Mouse (Mus musculus) kidney, postnatal 0 days (tissue): Measurements from ENCODE around the gene Aoc2. TPM values are rescaled to one million over a fixed set of nuclear protein-coding genes. Genes with fewer than 3 reads are reported as not detected.

Source experiments
- ATAC-seq: fragments of 200-750 bp; cut with Nextera tagmentation; replicated peaks from 2 replicates; pipeline ENCODE4 v1.8.0; 2017; ENCODE audit warnings: low read depth, moderate number of reproducible peaks, moderate TSS enrichment, moderate library complexity; ENCODE audit not compliant: low FRiP score
- DNase-seq: peaks from one replicate; pipeline ENCODE4 v3.0.0-alpha.2; 2016; ENCODE audit warnings: low spot score
- H3K27ac ChIP-seq: fragments of 300-500 bp; sonication (generic); 2 replicates; pipeline ENCODE4 v1.5.1; 2014; ENCODE audit warnings: mild to moderate bottlenecking
- H3K27me3 ChIP-seq: fragments of 300-500 bp; sonication (generic); 2 replicates; pipeline ENCODE4 v1.6.1; 2014; ENCODE audit warnings: low read length, mixed read lengths; ENCODE audit not compliant: insufficient read depth
- H3K36me3 ChIP-seq: fragments of 300-500 bp; sonication (generic); 2 replicates; pipeline ENCODE4 v1.6.1; 2014; ENCODE audit warnings: low read length, mixed read lengths; ENCODE audit not compliant: insufficient read depth
- H3K4me1 ChIP-seq: fragments of 300-500 bp; sonication (generic); replicated peaks from 2 replicates; pipeline ENCODE4 v1.6.1; 2014; ENCODE audit warnings: antibody characterized with exemption, low read length, mixed read lengths; ENCODE audit not compliant: insufficient read depth
- H3K4me2 ChIP-seq: fragments of 300-500 bp; sonication (generic); 2 replicates; pipeline ENCODE4 v1.6.1; 2014; ENCODE audit warnings: mild to moderate bottlenecking, low read length, moderate library complexity, mixed read lengths
- H3K4me3 ChIP-seq: fragments of 300-500 bp; sonication (generic); replicated peaks from 2 replicates; pipeline ENCODE4 v1.5.1; 2014; ENCODE audit warnings: low read depth, low read length
- H3K9ac ChIP-seq: fragments of 300-500 bp; sonication (generic); 2 replicates; pipeline ENCODE4 v1.6.1; 2014; ENCODE audit warnings: low read depth, low read length
- H3K9me3 ChIP-seq: fragments of 300-500 bp; sonication (generic); replicated peaks from 2 replicates; pipeline ENCODE4 v1.6.1; 2016; ENCODE audit warnings: low read length, inconsistent platforms, mixed read lengths
- CTCF ChIP-seq: IDR thresholded peaks from 2 replicates; pipeline ENCODE4 v1.5.1; 2016; ENCODE audit warnings: antibody characterized with exemption, low read depth, mild to moderate bottlenecking, moderate library complexity
- WGBS: fragments of 180-500 bp; shearing (Covaris S2); extraction: QIAGEN DNeasy Blood & Tissue Kit; methylation state at CpG from one replicate; pipeline ENCODE4 v1.1.7; 2014; 5-methylcytosine and 5-hydroxymethylcytosine counted together
- polyA plus RNA-seq: library from polyadenylated mRNA; unstranded; fragments of >200 nt; fragmentation: Nextera tagmentation; extraction: Ambion mirVana; gene quantifications from 2 replicates; pipeline ENCODE4 v1.2.1, GENCODE M21; 2015

Gene Aoc2
- polyA plus RNA-seq, 1 experiment from 2014 or later = 0.58 TPM

GRCm38 (mm10) chr11:101349216-101349615, 24.4 kb downstream of the Aoc2 start:
- no peak overlapping the region for H3K9ac ChIP-seq
- 87% methylated on average over 3 of the region's 3 CpGs for WGBS
- no peak overlapping the region for H3K27ac ChIP-seq
- DNase-seq (no peak), ATAC-seq (no peak)
- no peaks in the 10 kb centered on the region for H3K9me3 ChIP-seq
- no peak for TF ChIP-seq CTCF
- no peak overlapping the region for H3K4me3 ChIP-seq
- H3K27me3 ChIP-seq = no peaks in the 10 kb centered on the region
- no peak overlapping the region for H3K4me2 ChIP-seq
- H3K36me3 ChIP-seq = no peaks in the 10 kb centered on the region
- H3K4me1 ChIP-seq = 0 out of 2 replicates have a peak, but pooled peaks cover 3% of the 10 kb centered on the region

DNA sequence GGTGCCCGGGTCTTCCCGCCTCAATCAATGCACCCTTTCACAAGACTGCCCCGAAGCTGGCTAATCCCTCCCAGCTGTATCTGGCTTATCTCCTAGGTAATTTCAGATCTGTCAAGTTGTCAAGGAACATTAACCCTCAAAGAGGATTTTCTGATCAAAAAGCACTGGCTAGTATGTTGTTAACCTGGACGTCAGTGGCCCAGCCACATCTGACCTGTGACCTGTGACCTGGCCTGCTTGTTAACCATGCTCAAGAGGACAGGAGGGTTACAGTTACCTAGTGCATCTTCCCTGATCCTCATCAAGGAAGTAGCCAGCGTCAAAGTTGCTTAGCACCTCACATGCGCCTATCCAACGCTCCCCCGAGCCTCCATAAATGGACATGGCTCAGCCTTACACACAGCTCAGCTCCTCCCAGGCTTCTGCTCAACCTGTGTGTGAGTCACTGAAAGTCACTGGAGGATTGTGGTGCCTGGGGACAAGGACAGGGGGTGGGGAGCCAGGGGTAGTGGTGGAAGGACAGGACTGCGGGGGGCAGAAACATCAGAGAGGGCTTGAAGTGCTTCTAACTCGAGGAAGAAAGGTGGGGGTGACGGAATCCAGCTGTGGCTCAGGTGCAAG, 26.3 kb downstream of the Aoc2 start:
- no peak for TF ChIP-seq CTCF

GRCm38 (mm10) chr11:101351721-101352111, 26.9 kb downstream of the Aoc2 start:
- Histone ChIP-seq H3K27me3 (no peaks in the 10 kb centered on the region), H3K4me2 (no peak overlapping the region), H3K4me3 (no peak overlapping the region), H3K9ac (no peak overlapping the region), H3K9me3 (no peaks in the 10 kb centered on the region), H3K36me3 (no peaks in the 10 kb centered on the region), H3K27ac (no peak overlapping the region), H3K4me1 (0 out of 2 replicates have a peak, but pooled peaks cover 3% of the 10 kb centered on the region)
- ATAC-seq = peak; percentile 47; the same call in 1 of the 2 replicates
- no peak for TF ChIP-seq CTCF
- no peak for DNase-seq
- 47% methylated on average over 3 of the region's 3 CpGs for WGBS

More for the DNA sequence above, 26.3 kb downstream of the Aoc2 start:
- 0 out of 2 replicates have a peak, but pooled peaks cover 3% of the 10 kb centered on the region for H3K4me1 ChIP-seq
- H3K4me2 ChIP-seq = no peak overlapping the region
- no peaks in the 10 kb centered on the region for H3K36me3 ChIP-seq
- 56% methylated on average over 11 of the region's 11 CpGs for WGBS
- H3K4me3 ChIP-seq = no peak overlapping the region
- no peaks in the 10 kb centered on the region for H3K27me3 ChIP-seq
- DNase-seq (no peak), ATAC-seq (peak; percentile 71; the same call in 1 of the 2 replicates)
- H3K9me3 ChIP-seq = no peaks in the 10 kb centered on the region
- 0 out of 2 replicates have a peak overlapping the region, but pooled peaks have one; percentile 10 for H3K27ac ChIP-seq
- H3K9ac ChIP-seq = no peak overlapping the region

DNA sequence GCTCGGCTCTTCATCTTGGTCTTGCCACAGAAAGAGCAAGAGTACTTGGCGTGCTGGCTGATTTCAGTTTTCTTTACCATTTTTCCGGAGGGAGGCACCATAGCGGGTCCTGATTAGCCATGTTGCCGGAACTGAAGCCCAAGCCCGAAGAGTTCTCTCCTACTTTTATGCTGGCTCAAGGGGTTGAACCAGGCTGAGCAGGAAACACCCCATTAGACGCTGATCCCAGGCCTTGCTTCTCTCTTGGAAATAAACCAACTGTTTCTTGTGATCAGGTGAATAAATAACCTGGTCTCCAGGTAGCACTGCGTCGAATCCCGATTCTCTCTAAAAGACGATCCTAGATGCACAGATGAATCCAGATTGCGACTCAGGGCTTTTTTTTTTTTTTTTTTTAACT, 28.6 kb downstream of the Aoc2 start:
- Histone ChIP-seq H3K9me3 (no peaks in the 10 kb centered on the region), H3K27ac (no peak overlapping the region; the same call in 1 of the 2 replicates), H3K4me1 (0 out of 2 replicates have a peak, but pooled peaks cover 3% of the 10 kb centered on the region), H3K36me3 (no peaks in the 10 kb centered on the region), H3K4me2 (no peak overlapping the region), H3K4me3 (no peak overlapping the region), H3K9ac (no peak overlapping the region), H3K27me3 (no peaks in the 10 kb centered on the region)
- WGBS = 76% methylated on average over 12 of the region's 12 CpGs
- ATAC-seq = no peak
- TF ChIP-seq CTCF = no peak
- DNase-seq = no peak

- Histone ChIP-seq H3K9ac (no peak overlapping the region), H3K27me3 (no peaks in the 10 kb centered on the region), H3K27ac (no peak overlapping the region), H3K36me3 (no peaks in the 10 kb centered on the region), H3K4me1 (0 out of 2 replicates have a peak, but pooled peaks cover 3% of the 10 kb centered on the region), H3K4me3 (no peak overlapping the region), H3K4me2 (no peak overlapping the region), H3K9me3 (no peaks in the 10 kb centered on the region)
- 87% methylated on average over 5 of the region's 5 CpGs for WGBS
- ATAC-seq (no peak), DNase-seq (no peak)
- TF ChIP-seq CTCF = peak; percentile 51
These were observed 29.7 kb downstream of the Aoc2 start for GRCm38 (mm10) chr11:101354438-101355010.

DNA sequence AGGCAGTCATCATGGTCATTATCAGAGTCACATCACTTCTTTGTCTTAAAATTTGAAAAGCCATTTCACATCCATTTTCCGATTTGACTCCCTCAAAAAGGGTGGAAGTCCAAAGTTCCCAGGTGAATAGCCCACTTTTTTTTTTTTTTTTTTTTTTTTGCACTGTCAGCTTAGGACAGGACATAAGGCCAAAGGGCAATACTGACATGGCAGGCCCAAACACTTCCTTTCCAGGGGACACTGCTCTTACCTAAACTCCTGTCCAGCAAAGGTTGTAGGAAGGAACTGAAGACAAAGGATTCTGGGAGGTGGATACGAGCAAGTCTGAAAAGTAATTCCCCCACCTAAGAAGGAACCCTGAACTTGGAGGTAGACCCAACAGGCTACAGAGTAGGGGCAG, 31.1 kb downstream of the Aoc2 start:
- no peak for ATAC-seq
- Histone ChIP-seq H3K9ac (no peak overlapping the region), H3K4me2 (no peak overlapping the region), H3K4me1 (0 out of 2 replicates have a peak, but pooled peaks cover 12% of the 10 kb centered on the region), H3K9me3 (no peaks in the 10 kb centered on the region), H3K27me3 (no peaks in the 10 kb centered on the region), H3K27ac (no peak overlapping the region), H3K36me3 (no peaks in the 10 kb centered on the region), H3K4me3 (no peak overlapping the region)
- DNase-seq = no peak
- no peak for TF ChIP-seq CTCF
- WGBS = 88% methylated on average over 2 of the region's 2 CpGs
